Mouse (Mus musculus) embryonic stem cell, embryonic (primary cell): Measurements from ENCODE around the gene Nppc.

Experiments used
- CTCF ChIA-PET, 4 experiments: fragments of 300-600 bp in 2 of 4; fragments of 350-600 bp in 2 of 4; sonication (Branson Sonifier 250); formaldehyde crosslinking; loops; one replicate each; lab custom pipeline; 2022; ENCODE audit warnings: inconsistent platforms in 2 of 4; lab: Charles Lee
- POLR2A ChIA-PET, 4 experiments: fragments of 300-600 bp in 2 of 4; fragments of 350-600 bp in 2 of 4; sonication (Branson Sonifier 250); formaldehyde crosslinking; loops; one replicate each; lab custom pipeline; 2022; ENCODE audit warnings: antibody characterized with exemption in 4 of 4, inconsistent platforms in 1 of 4; lab: Charles Lee

Gene Nppc

GRCm38 (mm10) chr1:86670279-86671038 is at the start of gene Nppc:
TSS of gene Nppc (minus strand) at chr1:86670571.
- POLR2A ChIA-PET = interaction anchor here in 2 of 4 experiments (1.0 to 1.5 kb wide), 15 partner anchors 8 to 244 kb away, joined by 3 to 7 read pairs (median 4); no protein-coding TSS in a partner anchor
- CTCF ChIA-PET = interaction anchor here (0.7 to 2.1 kb wide), 20 partner anchors 7 to 516 kb away, joined by 3 to 20 read pairs (median 5); no protein-coding TSS in a partner anchor

GRCm38 (mm10) chr1:86719391-86719790 is 49.0 kb upstream of the Nppc start:
- POLR2A ChIA-PET = interaction anchor here in 3 of 4 experiments (0.6 to 2.3 kb wide), 15 partner anchors 9 to 367 kb away, joined by 3 to 14 read pairs (median 3); partner anchors contain the start of gene Dis3l2 (in 1 of the 3)
- CTCF ChIA-PET = interaction anchor here in 1 of 4 experiments (1.6 to 1.7 kb wide), 2 partner anchors 21 to 322 kb away, joined by 3 to 4 read pairs; no protein-coding TSS in a partner anchor

- CTCF ChIA-PET = interaction anchor here in 1 of 4 experiments (1.6 kb wide), 1 partner anchor 20 kb away, joined by 3 read pairs; no protein-coding TSS in a partner anchor
These were observed 47.8 kb upstream of the Nppc start for GRCm38 (mm10) chr1:86718190-86718589.

GRCm38 (mm10) chr1:86713054-86713453 is 42.7 kb upstream of the Nppc start:
- POLR2A ChIA-PET = interaction anchor here in 2 of 4 experiments (0.8 to 1.4 kb wide), 3 partner anchors 11 to 45 kb away, joined by 3 read pairs; no protein-coding TSS in a partner anchor
- CTCF ChIA-PET = no interaction called here

More at GRCm38 (mm10) chr1:86718190-86718589, 47.8 kb upstream of the Nppc start:
- POLR2A ChIA-PET = interaction anchor here in 3 of 4 experiments (0.5 to 2.5 kb wide), 8 partner anchors 9 to 302 kb away, joined by 3 to 13 read pairs (median 3); no protein-coding TSS in a partner anchor

- CTCF ChIA-PET = interaction anchor here in 2 of 4 experiments (0.5 kb wide), 2 partner anchors 12 to 510 kb away, joined by 3 read pairs; no protein-coding TSS in a partner anchor
- POLR2A ChIA-PET = interaction anchor here in 2 of 4 experiments (0.8 to 1.2 kb wide), 3 partner anchors 8 to 46 kb away, joined by 3 read pairs; partner anchors contain the start of gene Dis3l2 (in 1 of the 2)
These were observed 41.7 kb upstream of the Nppc start for GRCm38 (mm10) chr1:86712045-86712444.

- CTCF ChIA-PET = interaction anchor here in 2 of 4 experiments (0.6 kb wide), 2 partner anchors 59 to 1289 kb away, joined by 3 read pairs; no protein-coding TSS in a partner anchor
- POLR2A ChIA-PET = interaction anchor here in 2 of 4 experiments (0.9 to 1.1 kb wide), 2 partner anchors 24 to 27 kb away, joined by 3 read pairs; no protein-coding TSS in a partner anchor
These were observed 39.2 kb upstream of the Nppc start for GRCm38 (mm10) chr1:86709546-86709945.

- CTCF ChIA-PET = interaction anchor here in 1 of 4 experiments (0.6 kb wide), 1 partner anchor 422 kb away, joined by 4 read pairs; no protein-coding TSS in a partner anchor
- POLR2A ChIA-PET = interaction anchor here in 3 of 4 experiments (0.6 to 1.2 kb wide), 4 partner anchors 14 to 71 kb away, joined by 3 to 8 read pairs (median 4); no protein-coding TSS in a partner anchor
These were observed 35.1 kb upstream of the Nppc start for GRCm38 (mm10) chr1:86705461-86705860.

GRCm38 (mm10) chr1:86703965-86704326 is 33.6 kb upstream of the Nppc start:
- CTCF ChIA-PET = no interaction called here

GRCm38 (mm10) chr1:86703300-86703964 is 33.1 kb upstream of the Nppc start, which contains the start of gene Dis3l2:
TSS of gene Dis3l2 (plus strand) at chr1:86703808.
- ChIA-PET POLR2A (interaction anchor here in 2 of 4 experiments (0.8 to 2.0 kb wide), 11 partner anchors 9 to 177 kb away, joined by 3 to 7 read pairs (median 3); partner anchors contain the start of gene Ptma (in 1 of the 2)), CTCF (interaction anchor here in 1 of 4 experiments (1.7 kb wide), 1 partner anchor 34 kb away, joined by 4 read pairs; no protein-coding TSS in a partner anchor)

More at GRCm38 (mm10) chr1:86703965-86704326, 33.6 kb upstream of the Nppc start:
- POLR2A ChIA-PET = interaction anchor here in 2 of 4 experiments (1.1 to 1.4 kb wide), 4 partner anchors 8 to 58 kb away, joined by 3 to 4 read pairs (median 3); no protein-coding TSS in a partner anchor

GRCm38 (mm10) chr1:86700367-86700766 is 30.0 kb upstream of the Nppc start:
- CTCF ChIA-PET = interaction anchor here in 3 of 4 experiments (0.7 to 4.7 kb wide), 9 partner anchors 29 to 360 kb away, joined by 3 to 22 read pairs (median 7); partner anchors contain the start of gene Nppc (in 1 of the 3)
- POLR2A ChIA-PET = interaction anchor here in 2 of 4 experiments (0.6 to 1.4 kb wide), 4 partner anchors 11 to 335 kb away, joined by 3 to 4 read pairs (median 3); no protein-coding TSS in a partner anchor

- ChIA-PET CTCF (interaction anchor here (0.6 to 4.7 kb wide), 33 partner anchors 10 to 390 kb away, joined by 3 to 22 read pairs (median 4); partner anchors contain the start of genes Alppl2 (in 1 of the 4) and Nppc (in 1 of the 4)), POLR2A (interaction anchor here in 3 of 4 experiments (0.6 to 2.0 kb wide), 6 partner anchors 11 to 412 kb away, joined by 3 to 6 read pairs (median 4); no protein-coding TSS in a partner anchor)
These were observed 29.2 kb upstream of the Nppc start for GRCm38 (mm10) chr1:86699346-86700136.

- CTCF ChIA-PET = interaction anchor here (0.6 to 4.7 kb wide), 28 partner anchors 9 to 391 kb away, joined by 3 to 22 read pairs (median 4); partner anchors contain the start of genes Alppl2 (in 1 of the 4) and Nppc (in 1 of the 4)
- POLR2A ChIA-PET = interaction anchor here in 3 of 4 experiments (0.7 to 2.0 kb wide), 4 partner anchors 29 to 412 kb away, joined by 3 to 6 read pairs (median 3); no protein-coding TSS in a partner anchor
These were observed 28.4 kb upstream of the Nppc start for GRCm38 (mm10) chr1:86698721-86699120.

- POLR2A ChIA-PET = interaction anchor here in 2 of 4 experiments (0.6 to 0.7 kb wide), 3 partner anchors 338 to 878 kb away, joined by 3 read pairs; no protein-coding TSS in a partner anchor
These were observed 26.6 kb upstream of the Nppc start for GRCm38 (mm10) chr1:86696948-86697347.

GRCm38 (mm10) chr1:86691027-86691426 is 20.7 kb upstream of the Nppc start:
- POLR2A ChIA-PET = interaction anchor here in 1 of 4 experiments (0.6 kb wide), 1 partner anchor 84 kb away, joined by 4 read pairs; no protein-coding TSS in a partner anchor
- CTCF ChIA-PET = no interaction called here

More at GRCm38 (mm10) chr1:86696948-86697347, 26.6 kb upstream of the Nppc start:
- CTCF ChIA-PET = interaction anchor here (0.6 to 4.7 kb wide), 18 partner anchors 15 to 357 kb away, joined by 3 to 22 read pairs (median 3); partner anchors contain the start of gene Nppc (in 1 of the 4)

GRCm38 (mm10) chr1:86687236-86687635 is 16.9 kb upstream of the Nppc start:
- ChIA-PET POLR2A (interaction anchor here in 2 of 4 experiments (0.5 to 0.6 kb wide), 2 partner anchors 110 to 203 kb away, joined by 3 read pairs; no protein-coding TSS in a partner anchor), CTCF (interaction anchor here in 1 of 4 experiments (0.6 kb wide), 1 partner anchor 61 kb away, joined by 3 read pairs; no protein-coding TSS in a partner anchor)

GRCm38 (mm10) chr1:86678667-86679066 is 8.3 kb upstream of the Nppc start:
- CTCF ChIA-PET = interaction anchor here in 1 of 4 experiments (0.5 kb wide), 1 partner anchor 291 kb away, joined by 4 read pairs; no protein-coding TSS in a partner anchor
- POLR2A ChIA-PET = interaction anchor here in 1 of 4 experiments (0.9 to 1.8 kb wide), 3 partner anchors 9 to 15 kb away, joined by 3 to 5 read pairs (median 5); no protein-coding TSS in a partner anchor
